Mouse (Mus musculus) myocyte (in vitro differentiated cells): ENCODE results near the gene Tspan6.

ENCODE experiments used
- CEBPB ChIP-seq: IDR thresholded peaks from 2 replicates; pipeline ENCODE4 v1.6.1; 2011; ENCODE audit warnings: mild to moderate bottlenecking, moderate library complexity; ENCODE audit not compliant: poor library complexity, insufficient read depth, severe bottlenecking
- MAX ChIP-seq: IDR thresholded peaks from one replicate; pipeline ENCODE4 v1.6.1; 2011; ENCODE audit warnings: low read depth, mild to moderate bottlenecking, control low read depth
- MYOD1 ChIP-seq, 3 experiments: IDR thresholded peaks; one replicate each; pipeline ENCODE4 v1.6.1; 2011; ENCODE audit warnings: control low read depth in 2 of 3, low read depth in 2 of 3, mild to moderate bottlenecking in 2 of 3, moderate library complexity in 1 of 3; ENCODE audit not compliant: insufficient read length in 2 of 3, control insufficient read depth in 1 of 3
- MYOG ChIP-seq, 3 experiments: IDR thresholded peaks; one replicate each; pipeline ENCODE4 v1.6.1; 2011; ENCODE audit warnings: control low read depth in 2 of 3, low read depth in 2 of 3, mild to moderate bottlenecking in 2 of 3; ENCODE audit not compliant: insufficient read length in 2 of 3, control insufficient read depth in 1 of 3, insufficient read depth in 1 of 3
- POLR2A ChIP-seq: IDR thresholded peaks from one replicate; pipeline ENCODE4 v1.6.1; 2011; ENCODE audit warnings: low read depth, mild to moderate bottlenecking, control low read depth, moderate library complexity; ENCODE audit not compliant: insufficient read length
- POLR2AphosphoS2 ChIP-seq: IDR thresholded peaks from one replicate; pipeline ENCODE4 v1.6.1; 2011; ENCODE audit warnings: low read depth, control low read depth; ENCODE audit not compliant: insufficient read length
- REST ChIP-seq: IDR thresholded peaks from one replicate; pipeline ENCODE4 v1.6.1; 2011; ENCODE audit warnings: mild to moderate bottlenecking, control low read depth, moderate library complexity; ENCODE audit not compliant: insufficient read depth, insufficient read length
- SRF ChIP-seq: IDR thresholded peaks from one replicate; pipeline ENCODE4 v1.6.1; 2011; ENCODE audit warnings: low read depth; ENCODE audit not compliant: control insufficient read depth, insufficient read length
- TCF12 ChIP-seq: IDR thresholded peaks from one replicate; pipeline ENCODE4 v1.6.1; 2011; ENCODE audit warnings: mild to moderate bottlenecking, control low read depth; ENCODE audit not compliant: poor library complexity, insufficient read depth, severe bottlenecking
- TCF3 ChIP-seq: IDR thresholded peaks from one replicate; pipeline ENCODE4 v1.6.1; 2011; ENCODE audit warnings: low read depth, control low read depth; ENCODE audit not compliant: insufficient read length
- USF1 ChIP-seq: IDR thresholded peaks from one replicate; pipeline ENCODE4 v1.6.1; 2011; ENCODE audit warnings: low read depth, mild to moderate bottlenecking, control low read depth, moderate library complexity

- no peak for TF ChIP-seq MYOG (IDR thresholded peaks at IDR 0.05; ENCODE audit: control insufficient read depth in 1 of 3, insufficient read depth in 1 of 3, insufficient read length in 2 of 3, low read depth in 2 of 3)
- no peak for TF ChIP-seq POLR2A
- TF ChIP-seq POLR2AphosphoS2, result no peak
- TF ChIP-seq MAX, result no peak
- no peak for TF ChIP-seq TCF12
- no peak for TF ChIP-seq REST
- TF ChIP-seq TCF3, result no peak
- no peak for TF ChIP-seq USF1
- no peak for TF ChIP-seq CEBPB
- TF ChIP-seq SRF, result no peak
- TF ChIP-seq MYOD1 (IDR thresholded peaks at IDR 0.05; ENCODE audit: control insufficient read depth in 1 of 3, insufficient read length in 2 of 3, low read depth in 2 of 3), result no peak
These were observed 28.5 kb upstream of the Tspan6 start for GRCm38 (mm10) chrX:133926760-133927159.
